Mouse (Mus musculus) ES-E14 (cell line): ENCODE results near the gene Cubn. TPM values are rescaled to one million over a fixed set of nuclear protein-coding genes. Genes with fewer than 3 reads are reported as not detected.

Source experiments
- DNase-seq: peaks from one replicate; pipeline ENCODE4 v3.0.0-alpha.2; 2013; ENCODE audit warnings: low read depth, low spot score
- H3K27ac ChIP-seq: 2 replicates; pipeline ENCODE4 v1.5.1; 2012; ENCODE audit warnings: low read depth, mild to moderate bottlenecking, low read length, moderate library complexity, mixed read lengths; ENCODE audit not compliant: poor library complexity, insufficient read depth, severe bottlenecking
- H3K36me3 ChIP-seq: 2 replicates; pipeline ENCODE4 v1.6.1; 2012; ENCODE audit warnings: mild to moderate bottlenecking, low read length, moderate library complexity, mixed read lengths; ENCODE audit not compliant: control insufficient read depth, poor library complexity, insufficient read depth, severe bottlenecking
- H3K4me1 ChIP-seq, 2 experiments: fragments of 150-350 bp in 1 of 2; sonication (generic) in 1 of 2; 2 replicates each; pipeline ENCODE4 v1.6.1; 2012; ENCODE audit warnings: low read length in 2 of 2, mild to moderate bottlenecking in 1 of 2, mixed read lengths in 1 of 2; ENCODE audit not compliant: control insufficient read depth in 2 of 2, insufficient read depth in 2 of 2, poor library complexity in 1 of 2
- H3K4me3 ChIP-seq, 2 experiments: fragments of 150-350 bp in 1 of 2; sonication (generic) in 1 of 2; 2 replicates each; pipeline ENCODE4 v1.5.1; 2012; ENCODE audit warnings: low read length in 2 of 2, low read depth in 1 of 2, mild to moderate bottlenecking in 1 of 2, mixed read lengths in 1 of 2; ENCODE audit not compliant: insufficient read depth in 1 of 2, poor library complexity in 1 of 2, severe bottlenecking in 1 of 2
- H3K9ac ChIP-seq: 2 replicates; pipeline ENCODE4 v1.6.1; 2012; ENCODE audit warnings: low read depth, mild to moderate bottlenecking, low read length, mixed read lengths; ENCODE audit not compliant: poor library complexity, insufficient read depth, severe bottlenecking
- H3K9me3 ChIP-seq: fragments of 150-350 bp; sonication (generic); 2 replicates; pipeline ENCODE4 v1.6.1; 2012; ENCODE audit warnings: low read depth, mild to moderate bottlenecking, low read length; ENCODE audit not compliant: control insufficient read depth, insufficient read depth
- CHD2 ChIP-seq: IDR thresholded peaks from 2 replicates; pipeline ENCODE4 v1.6.1; 2014; ENCODE audit warnings: mild to moderate bottlenecking, low read depth, low read length, inconsistent platforms
- HCFC1 ChIP-seq: IDR thresholded peaks from 2 replicates; pipeline ENCODE4 v1.6.1; 2012; ENCODE audit warnings: low read length, inconsistent platforms, borderline replicate concordance; ENCODE audit not compliant: insufficient read depth
- MAFK ChIP-seq: IDR thresholded peaks from 2 replicates; pipeline ENCODE4 v1.6.1; 2014; ENCODE audit warnings: mild to moderate bottlenecking, low read depth, low read length, inconsistent platforms; ENCODE audit not compliant: insufficient read depth
- ZC3H11A ChIP-seq: IDR thresholded peaks from 2 replicates; pipeline ENCODE4 v1.6.1; 2012; ENCODE audit warnings: low read depth, mild to moderate bottlenecking, inconsistent platforms, low read length, borderline replicate concordance
- ZNF384 ChIP-seq: IDR thresholded peaks from 2 replicates; pipeline ENCODE4 v1.6.1; 2012; ENCODE audit warnings: low read depth, low read length, inconsistent platforms
- in situ Hi-C, 2 experiments: fragments of 600-800 bp; cut with MboI; formaldehyde crosslinking; loops; one replicate each; pipeline ENCODE4 v1.15.1; 2025; ENCODE audit warnings: low sequenced_read_pairs in 2 of 2, inconsistent platforms in 1 of 2; ENCODE audit not compliant: unreplicated experiment in 2 of 2
- total RNA-seq: library from RNA; depleted of rRNA; stranded (reverse); fragments of 300-350 nt; gene quantifications from 2 replicates; pipeline ENCODE4 v1.2.3, GENCODE M21; 2012

Gene Cubn
- total RNA-seq, 1 experiment = 18.2 TPM

DNA sequence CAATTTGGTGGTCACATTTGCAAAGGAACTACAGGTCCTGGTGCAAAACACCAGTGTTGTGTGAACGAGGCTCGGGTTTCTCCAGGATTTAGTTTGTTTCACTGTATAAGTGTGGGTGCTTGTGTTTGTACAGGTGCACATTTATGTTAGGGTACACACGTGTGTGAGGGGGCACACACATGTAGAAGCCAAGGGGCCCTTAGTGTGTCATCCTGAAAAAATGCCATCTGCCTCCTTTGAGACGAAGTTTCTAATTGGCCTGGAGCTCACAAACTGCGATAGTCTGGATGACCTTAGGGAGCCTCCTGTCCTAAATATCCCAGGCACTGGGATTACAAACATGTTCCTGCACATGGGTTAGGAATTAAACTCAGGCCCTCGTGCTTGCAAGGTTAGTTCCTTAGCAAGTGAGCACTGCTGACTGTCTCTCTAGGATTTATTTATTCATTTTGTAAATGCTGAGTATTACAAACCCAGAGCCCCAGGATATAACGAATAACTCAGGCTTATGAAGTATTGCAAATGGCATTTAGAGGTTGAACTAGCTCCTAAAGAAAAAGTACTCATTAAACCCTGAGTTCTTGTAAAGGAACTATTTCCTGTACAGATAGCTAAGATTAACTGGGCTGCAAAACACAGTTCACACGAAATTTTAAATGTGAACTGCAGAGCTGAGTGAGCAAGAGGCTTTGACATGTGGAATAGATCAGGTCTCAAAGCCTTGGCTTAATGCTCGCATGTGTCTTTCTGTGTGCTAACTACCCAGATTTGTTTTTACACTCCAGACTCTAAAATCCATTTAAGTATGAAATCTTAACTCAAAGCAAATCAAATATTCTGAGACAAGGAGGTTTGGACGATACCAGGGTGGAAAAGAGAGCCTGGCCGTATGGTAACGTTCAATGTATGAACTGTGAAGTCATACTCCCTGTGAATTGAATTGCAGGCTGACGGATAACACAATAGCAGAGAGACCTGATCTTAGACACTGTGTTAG is 39.8 kb downstream of the Cubn start:
- no peak overlapping the region for H3K4me3 ChIP-seq

DNA sequence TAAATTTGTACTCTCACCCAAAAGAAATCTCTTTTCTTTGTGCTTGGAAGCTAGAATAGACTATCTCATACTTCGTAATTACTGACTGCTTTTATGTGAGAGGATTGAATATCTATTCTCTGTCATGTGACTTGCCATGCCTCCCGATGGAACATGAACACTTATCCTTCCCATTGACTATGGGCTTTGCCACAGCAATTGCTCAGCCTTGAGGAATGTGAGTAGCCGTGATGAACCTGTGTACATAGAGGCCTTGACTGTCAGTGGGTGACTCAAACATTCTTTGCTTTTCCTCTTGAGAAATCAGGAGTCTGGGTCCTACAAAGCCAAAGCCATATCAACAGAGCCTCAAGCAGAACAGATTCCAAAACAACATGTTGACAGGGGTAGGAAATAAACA is 40.7 kb downstream of the Cubn start:
- no peaks in the 10 kb centered on the region for H3K36me3 ChIP-seq
- H3K9me3 ChIP-seq = no peaks in the 10 kb centered on the region
- H3K4me3 ChIP-seq = no peak overlapping the region
- no peak for DNase-seq
- TF ChIP-seq MAFK (no peak), ZNF384 (no peak)
- no peak overlapping the region for H3K27ac ChIP-seq
- H3K4me1 ChIP-seq = no peaks in the 10 kb centered on the region
- H3K9ac ChIP-seq = no peak overlapping the region
- in situ Hi-C loops = no loop called here

More for the DNA sequence above, 39.8 kb downstream of the Cubn start:
- DNase-seq = no peak
- no peak overlapping the region for H3K27ac ChIP-seq
- in situ Hi-C loops = no loop called here
- H3K9me3 ChIP-seq = no peaks in the 10 kb centered on the region
- no peaks in the 10 kb centered on the region for H3K36me3 ChIP-seq
- no peaks in the 10 kb centered on the region for H3K4me1 ChIP-seq
- no peak for TF ChIP-seq HCFC1
- TF ChIP-seq CHD2 = no peak
- TF ChIP-seq MAFK = no peak
- no peak for TF ChIP-seq ZNF384
- no peak for TF ChIP-seq ZC3H11A
- H3K9ac ChIP-seq = no peak overlapping the region

GRCm38 (mm10) chr2:13450470-13450869 is 41.1 kb downstream of the Cubn start:
- DNase-seq = no peak
- TF ChIP-seq MAFK = no peak
- TF ChIP-seq ZC3H11A = no peak
- TF ChIP-seq HCFC1 = no peak
- no peak for TF ChIP-seq CHD2
- TF ChIP-seq ZNF384 = no peak
- no peak overlapping the region for H3K27ac ChIP-seq

GRCm38 (mm10) chr2:13445156-13445555 is 46.5 kb downstream of the Cubn start:
- H3K9me3 ChIP-seq = no peaks in the 10 kb centered on the region
- no peaks in the 10 kb centered on the region for H3K4me1 ChIP-seq
- H3K36me3 ChIP-seq = no peaks in the 10 kb centered on the region
- no peak overlapping the region for H3K4me3 ChIP-seq
- DNase-seq = no peak
- H3K27ac ChIP-seq = no peak overlapping the region
- TF ChIP-seq CHD2 (no peak), HCFC1 (no peak), ZNF384 (no peak), MAFK (no peak), ZC3H11A (no peak)
- no peak overlapping the region for H3K9ac ChIP-seq
- in situ Hi-C loops = no loop called here

More at GRCm38 (mm10) chr2:13450470-13450869, 41.1 kb downstream of the Cubn start:
- H3K9me3 ChIP-seq = no peaks in the 10 kb centered on the region
- H3K4me3 ChIP-seq = no peak overlapping the region
- H3K4me1 ChIP-seq = no peaks in the 10 kb centered on the region
- in situ Hi-C loops = no loop called here
- H3K9ac ChIP-seq = no peak overlapping the region
- no peaks in the 10 kb centered on the region for H3K36me3 ChIP-seq
